Mouse (Mus musculus) layer of hippocampus, adult 9-11 months (tissue): ENCODE measurements around the gene Eef1akmt2.

Experiments used
- DNase-seq: peaks from one replicate; pipeline ENCODE4 v3.0.0; 2022

Eef1akmt2 gene

DNA sequence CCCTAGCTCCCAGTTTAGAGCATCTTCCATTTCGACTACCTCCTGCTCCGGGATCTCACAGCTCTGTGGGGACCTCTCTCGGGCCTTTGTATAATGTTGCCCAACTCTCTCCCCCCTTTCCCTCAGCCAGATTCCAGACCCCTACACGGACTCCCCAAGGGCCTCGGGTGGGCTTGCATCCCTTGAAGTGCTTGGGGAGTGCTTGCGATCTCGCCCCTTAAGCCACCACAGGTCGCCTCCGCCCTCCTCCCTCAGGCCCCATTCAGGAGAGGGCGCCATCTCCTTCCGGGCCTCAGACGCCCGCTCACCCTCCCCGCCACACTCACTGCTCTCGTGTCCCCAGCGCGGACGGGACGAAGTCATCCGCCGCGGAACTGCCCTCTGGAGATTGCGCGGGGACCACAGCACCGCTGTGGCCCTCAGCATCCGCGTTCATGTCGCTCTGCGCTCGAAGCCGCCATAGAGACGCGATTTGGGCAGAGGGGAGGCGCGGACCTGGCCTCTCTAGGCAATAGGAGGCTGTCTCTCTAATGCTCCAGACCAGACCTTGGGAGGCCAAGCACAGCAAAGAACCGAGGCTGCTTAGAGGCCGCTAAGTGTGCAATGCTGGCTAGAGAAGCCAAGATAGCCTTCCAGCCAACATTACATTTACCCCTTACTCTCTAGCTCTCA lies at the start of gene Eef1akmt2:
Eef1akmt2 (minus strand) TSS at position 501 of the 672 bp plus-strand sequence.
- peak; percentile 88 for DNase-seq

DNA sequence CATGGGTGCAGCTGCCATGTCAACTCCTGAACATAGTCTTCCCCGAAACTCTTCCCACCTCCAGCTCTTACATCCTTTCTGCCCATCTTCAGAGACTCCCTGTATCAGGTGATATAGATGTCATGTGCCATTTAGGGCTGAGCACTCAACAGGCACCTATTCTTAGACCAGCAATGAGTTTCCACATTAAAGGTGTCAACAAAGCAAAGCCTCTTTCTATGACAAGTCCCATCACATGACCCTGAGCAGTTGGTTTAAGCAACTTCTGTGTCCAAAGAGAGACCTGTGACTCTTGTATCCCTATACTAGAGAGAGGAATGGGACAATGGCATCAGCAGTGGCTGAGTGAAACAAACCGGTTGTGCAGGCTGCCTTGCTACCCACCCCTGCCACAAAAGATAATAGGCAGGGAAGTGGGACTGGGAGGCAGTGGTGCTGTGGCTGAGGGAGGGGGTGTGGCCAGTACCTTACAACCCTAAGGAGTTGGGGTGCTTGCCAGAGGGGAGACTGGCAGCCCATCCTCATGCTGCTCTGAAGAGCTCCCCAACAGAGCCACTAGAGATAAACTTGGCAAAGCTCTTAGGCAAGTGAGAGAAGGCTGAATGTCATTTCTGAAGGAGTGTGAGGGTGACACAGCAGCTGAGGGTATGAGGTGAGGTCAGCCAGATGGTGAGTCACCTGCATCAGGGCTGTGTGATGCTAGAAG lies 48.5 kb upstream of the Eef1akmt2 start:
- no peak for DNase-seq

DNA sequence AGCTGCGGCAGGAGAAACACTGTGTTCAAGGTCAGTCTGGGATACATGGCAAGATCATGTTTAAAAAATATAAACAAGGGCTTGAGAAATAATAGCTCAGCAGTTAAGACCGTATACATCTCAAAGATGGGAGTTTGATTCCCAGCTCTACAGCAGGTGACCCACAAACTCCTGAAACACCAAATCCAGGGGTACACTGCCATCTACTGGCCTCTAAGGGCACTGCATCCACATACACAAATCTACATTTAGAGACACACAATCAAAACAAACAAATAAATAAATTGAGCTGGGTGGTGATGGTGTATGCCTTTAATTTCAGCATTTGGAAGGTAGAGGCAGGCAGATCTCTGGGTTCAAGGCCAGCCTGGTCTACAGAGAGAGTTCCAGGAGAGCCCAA lies 45.8 kb upstream of the Eef1akmt2 start:
- DNase-seq = no peak

DNA sequence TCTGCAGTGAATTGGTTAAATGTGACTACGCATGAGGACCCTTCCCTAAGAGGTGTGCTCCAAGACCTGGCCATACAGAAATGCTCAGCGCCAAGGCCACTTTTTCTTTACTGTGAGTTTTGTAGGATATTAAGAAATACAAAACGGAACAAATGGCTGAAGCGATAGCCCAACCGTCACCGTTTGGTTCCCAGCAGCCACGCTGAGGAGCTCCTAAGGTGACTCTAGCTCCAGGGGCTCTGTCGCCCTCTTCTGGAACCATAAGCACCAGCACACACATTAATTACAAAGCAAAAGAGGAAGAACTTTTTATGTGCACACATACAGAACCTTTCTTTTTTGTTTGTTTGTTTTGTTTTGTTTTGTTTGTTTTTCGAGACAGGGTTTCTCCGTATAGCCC lies 44.8 kb upstream of the Eef1akmt2 start:
- no peak for DNase-seq

DNA sequence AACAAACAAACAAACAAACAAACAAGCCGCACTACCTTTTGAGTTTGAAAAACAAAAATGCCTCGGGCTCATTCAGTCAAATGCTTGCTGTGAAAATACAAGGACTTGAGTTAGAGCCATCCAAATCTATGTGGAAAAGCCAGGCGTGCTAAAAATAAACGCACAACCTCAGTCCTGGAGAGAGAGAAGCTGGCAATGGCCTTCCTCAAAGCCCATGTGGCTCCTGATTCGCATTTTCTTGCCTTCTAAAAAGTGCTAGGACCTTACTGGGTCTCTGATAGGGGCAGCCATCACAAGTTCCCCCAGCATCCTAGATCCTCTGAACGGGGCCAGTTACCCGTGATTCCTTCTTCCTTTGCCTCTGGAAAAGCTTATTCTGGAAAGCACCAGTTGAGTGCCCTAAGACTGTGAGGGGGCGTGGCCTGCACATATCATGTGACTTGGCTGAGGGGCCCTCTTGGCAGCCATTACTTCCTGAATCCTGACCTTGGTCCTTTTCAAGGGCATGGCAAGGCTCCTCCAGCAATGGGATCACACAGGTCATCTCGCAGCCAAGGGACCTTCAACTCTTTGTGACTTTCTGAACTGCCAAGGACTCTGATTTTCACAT lies 43.8 kb upstream of the Eef1akmt2 start:
- no peak for DNase-seq

DNA sequence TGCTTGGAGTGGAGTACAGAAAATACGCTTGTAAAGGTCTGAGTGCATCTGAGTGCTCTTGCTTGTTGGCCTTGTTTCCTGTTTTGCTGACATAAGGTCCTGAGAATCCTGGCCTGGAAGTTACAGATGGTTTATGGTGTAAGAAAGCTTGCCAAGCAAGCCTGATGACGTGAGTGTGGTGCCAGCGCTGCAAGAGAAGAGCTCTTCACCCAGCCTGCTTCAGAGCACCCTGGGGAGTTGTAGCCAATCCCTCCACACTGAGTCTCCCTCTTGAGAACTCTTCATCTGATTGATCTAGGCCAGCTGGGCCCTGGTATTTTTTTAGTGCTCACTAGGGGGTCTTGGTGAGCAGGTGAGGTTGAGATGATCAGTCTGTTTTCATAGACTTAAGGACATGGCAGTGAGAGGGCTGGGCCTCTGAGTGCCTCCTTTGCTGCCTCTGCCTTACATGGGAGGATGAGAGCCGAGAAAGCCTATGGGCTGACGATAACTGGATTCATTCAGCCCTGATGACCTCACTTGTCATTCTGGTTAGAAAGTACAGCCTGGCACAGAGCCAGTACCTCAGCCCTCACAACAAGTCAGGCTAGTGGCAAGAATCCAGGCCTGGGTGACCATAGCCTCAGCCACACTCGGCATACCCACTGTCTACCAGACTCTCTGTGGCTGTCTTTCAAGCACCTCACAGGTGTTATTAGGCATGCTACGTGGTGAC lies 42.5 kb upstream of the Eef1akmt2 start:
- peak; percentile 44 for DNase-seq

DNA sequence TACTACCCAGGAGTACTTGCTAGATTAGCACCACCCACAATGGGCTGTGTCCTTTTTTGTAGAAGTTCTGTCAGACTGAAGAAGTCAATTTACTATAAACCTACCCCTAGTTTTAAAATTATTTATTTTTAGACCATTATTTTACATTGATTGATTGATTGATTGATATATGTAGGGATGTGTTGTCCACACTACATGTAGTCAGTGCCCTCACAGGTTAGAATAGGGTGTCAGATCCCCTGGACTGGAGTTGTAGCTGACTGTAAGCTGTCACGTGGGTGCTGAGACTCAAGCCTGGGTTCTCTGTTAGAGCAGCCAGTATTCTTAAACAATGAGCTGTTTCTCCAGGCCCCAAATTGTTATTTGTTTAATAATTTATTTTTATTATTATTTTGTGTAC lies 40.9 kb upstream of the Eef1akmt2 start:
- no peak for DNase-seq

DNA sequence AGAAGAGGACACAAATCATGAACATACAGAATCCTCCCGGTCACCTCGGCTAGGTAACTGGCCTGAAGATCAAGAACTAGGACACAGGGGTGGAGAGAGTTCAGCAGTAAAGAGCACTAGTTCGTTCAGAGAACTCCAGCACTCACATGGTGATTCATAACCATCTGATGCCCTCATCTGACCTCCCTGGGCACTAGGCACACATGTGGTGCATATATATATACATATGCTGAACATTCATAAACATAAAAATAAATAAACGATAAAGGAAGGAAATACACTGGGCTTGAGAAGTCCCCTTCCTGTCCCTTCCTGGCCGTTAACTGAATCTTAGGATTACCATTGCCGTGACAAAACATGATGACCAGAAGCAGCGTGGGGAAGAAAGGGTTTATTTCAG lies 40.3 kb upstream of the Eef1akmt2 start:
- DNase-seq = no peak

DNA sequence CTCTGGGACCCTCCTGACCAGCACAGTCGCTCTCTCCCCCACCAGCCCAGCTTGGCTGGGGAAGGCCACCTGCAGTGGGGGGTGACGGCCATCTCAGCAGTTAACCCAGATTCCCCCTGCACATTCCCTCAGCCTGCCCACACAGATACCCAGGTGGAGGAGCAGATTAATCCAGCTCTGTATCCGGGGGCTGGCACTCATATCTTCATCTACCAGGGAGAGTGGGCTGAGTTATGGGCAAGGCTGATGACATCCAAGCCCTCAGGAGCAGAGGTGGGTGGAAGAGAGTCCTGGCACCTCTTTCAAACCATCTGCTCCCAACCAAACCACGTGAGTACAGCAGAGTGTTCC lies 39.8 kb upstream of the Eef1akmt2 start:
- DNase-seq = no peak

DNA sequence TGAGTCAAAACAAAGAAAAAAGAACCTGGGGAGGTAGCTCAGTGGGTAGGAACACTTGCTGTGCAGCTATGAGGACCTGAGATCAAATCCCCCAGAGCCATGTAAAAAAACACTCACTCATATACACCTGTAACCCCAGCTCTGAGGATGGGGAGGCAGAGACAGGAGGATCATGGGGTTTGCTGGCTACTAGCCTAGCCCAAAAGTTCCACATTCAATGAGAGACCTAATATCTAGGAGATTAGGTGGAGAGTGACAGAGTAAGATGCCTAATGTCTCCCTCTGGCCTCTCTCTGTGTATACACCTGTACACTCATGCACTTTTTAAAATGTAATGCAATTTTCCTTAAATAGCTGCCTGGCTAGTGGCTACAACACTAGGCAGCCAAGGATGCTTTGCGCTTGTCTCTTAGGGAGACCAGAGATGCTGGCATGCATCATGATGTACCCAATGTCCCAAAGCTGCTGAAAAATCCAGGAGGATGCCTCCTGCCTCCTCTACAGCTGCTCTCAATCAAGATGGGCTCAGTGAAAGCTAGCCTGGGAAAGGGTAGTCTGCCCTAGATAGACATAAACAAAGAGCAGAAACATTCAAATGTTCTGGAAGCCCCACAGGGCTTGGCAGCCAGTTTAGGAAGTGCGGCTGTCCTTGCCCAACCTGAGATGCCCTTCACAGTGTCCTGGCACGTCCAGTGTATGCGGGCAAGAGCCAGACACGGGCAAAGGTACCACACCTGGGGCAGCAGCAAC lies 39.3 kb upstream of the Eef1akmt2 start:
- DNase-seq = peak; percentile 44

DNA sequence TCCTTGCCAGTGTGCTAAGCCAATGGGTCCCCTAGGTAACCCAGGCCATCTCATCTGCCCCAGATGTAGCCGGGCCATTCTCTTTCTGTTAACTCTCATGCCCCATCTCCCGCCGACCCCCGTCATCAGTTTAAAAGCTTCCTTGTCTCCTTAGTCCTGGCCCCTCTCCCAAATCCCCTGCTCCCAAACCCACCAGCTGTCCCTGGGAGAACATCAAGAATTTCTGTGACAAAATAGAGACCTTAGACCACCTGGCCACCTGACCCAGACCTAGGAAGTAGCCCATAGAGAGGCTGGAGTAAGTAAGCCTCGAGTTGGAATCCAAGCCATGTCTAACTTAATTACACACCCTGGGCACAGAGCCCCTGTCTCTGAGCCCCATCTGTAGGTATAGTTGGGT lies 37.7 kb upstream of the Eef1akmt2 start:
- no peak for DNase-seq

DNA sequence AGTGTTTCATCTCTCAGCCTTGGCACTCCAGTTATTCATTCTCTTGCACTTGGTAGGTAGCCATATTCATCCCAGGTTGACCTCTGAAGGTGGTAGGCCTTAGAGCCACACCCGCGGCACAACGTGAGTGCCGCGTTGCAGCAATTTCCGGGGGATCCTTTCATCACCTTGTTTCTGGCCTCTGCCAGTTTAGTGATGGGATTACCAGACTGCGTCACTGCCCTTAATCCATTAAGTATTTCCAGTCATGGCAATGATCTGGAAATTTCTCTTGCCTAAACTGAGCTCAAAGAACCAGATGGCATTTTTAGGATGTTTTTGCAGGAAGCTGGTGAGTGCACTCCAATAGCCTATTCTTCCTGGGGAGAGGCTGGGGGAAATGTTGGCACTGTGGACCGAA lies 37.2 kb upstream of the Eef1akmt2 start:
- DNase-seq = no peak

DNA sequence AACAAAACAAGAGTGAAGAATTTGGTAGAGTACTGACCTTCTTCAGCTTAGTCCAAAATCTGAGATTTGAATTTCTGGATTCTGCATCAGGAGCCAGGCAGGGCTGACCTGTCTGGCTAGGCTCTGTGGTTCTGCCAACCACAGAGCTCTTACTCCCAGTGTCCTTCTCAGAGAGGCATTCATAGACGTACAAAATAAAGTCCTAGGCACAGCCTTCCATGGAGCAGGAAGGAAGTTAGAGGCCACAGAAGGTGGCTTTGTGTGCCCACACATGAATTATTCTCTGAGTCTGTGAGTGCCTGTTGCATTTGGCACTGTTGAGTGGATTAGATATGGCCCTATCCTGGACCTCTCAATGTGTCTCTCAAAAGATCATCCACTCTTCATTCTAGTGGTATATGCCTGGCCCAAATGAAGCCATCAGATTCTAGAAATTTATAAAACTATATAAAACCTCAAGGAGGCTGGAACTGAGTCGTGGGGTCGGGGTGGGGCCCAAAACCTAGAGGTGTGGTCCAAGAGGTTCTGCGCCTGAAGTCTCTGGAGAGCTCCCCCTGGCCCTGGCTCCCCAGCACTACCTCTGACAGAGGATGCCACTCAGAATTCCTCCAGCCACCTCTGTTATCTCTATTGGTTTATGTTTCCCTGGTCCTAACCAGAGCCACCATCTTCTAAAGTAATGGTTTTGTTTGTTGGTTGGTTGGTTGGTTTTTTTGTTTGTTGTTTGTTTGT lies 36.2 kb upstream of the Eef1akmt2 start:
- DNase-seq = no peak

DNA sequence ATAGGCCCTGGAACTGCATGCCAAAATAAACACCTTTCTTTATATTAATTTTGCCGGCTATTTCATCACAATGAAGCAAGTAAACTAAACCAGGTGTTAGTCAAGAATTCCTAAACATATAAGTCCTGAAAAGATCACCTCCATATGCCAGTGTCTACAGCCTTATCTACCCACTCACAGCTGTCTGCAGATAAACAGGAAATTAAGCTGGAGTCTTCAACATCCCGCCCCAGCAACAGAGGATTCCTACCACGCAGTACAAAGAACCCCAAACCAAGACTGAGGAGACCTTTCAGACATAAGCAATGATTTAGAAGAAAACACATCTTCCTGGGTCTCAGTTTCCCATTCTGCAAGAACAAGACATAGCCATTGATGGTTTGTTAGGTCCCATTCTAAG lies 35.6 kb upstream of the Eef1akmt2 start:
- no peak for DNase-seq

DNA sequence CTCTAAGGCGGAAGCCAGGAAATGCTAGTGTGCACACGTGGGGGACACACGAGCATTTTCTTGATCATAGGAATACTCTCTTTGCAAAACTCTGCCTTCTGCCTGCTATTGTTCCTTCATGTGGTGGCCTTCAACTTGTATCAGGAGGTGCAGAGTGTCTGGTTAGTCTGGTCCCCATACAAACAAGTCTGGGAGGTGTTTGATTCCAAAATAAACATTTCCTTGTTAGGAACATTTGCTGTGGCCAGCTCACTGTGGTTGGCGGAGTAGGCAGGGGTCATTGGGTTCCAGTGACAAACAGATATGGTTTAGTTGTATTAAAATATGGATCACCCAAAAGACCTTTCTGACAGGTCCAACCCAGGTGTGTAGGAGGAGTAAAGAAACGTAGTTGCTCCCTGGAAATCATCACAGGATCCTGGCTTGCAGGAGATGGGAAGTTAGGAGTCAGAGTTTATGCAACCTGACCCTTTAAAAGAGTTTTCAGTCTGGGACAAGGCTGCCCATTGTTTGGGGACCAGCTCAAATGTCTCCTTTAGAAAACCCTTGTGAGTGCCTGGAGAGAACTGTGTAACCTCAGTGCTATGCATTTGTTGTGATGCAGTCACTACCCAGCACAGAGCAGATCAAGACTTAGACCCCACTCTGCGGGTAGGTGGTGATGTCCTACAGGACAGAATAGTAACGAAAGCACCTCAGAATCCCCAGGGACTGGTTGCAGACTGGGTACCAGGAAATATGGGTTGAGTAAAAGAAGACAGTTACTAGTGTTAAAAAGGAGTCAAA lies 34.7 kb upstream of the Eef1akmt2 start:
- no peak for DNase-seq

DNA sequence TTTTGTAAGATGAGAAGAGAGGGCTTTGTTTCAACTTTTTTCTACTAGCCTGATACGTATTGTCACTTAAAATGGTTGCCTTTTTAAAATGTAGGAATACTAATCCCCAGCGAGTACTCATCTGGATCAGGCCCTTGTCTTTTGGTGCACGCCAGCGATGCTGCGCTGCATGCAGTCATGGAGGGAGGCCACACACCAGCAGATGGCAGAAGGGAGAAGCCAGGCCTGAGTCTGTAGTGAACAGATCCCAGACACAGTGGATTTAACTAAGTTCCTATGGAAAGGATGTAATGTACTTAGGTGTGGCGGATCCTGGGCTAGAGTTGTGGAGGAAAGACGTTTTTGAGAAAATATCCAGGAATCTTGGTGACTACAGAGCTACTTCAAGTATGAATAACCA lies 31.6 kb upstream of the Eef1akmt2 start:
- no peak for DNase-seq

DNA sequence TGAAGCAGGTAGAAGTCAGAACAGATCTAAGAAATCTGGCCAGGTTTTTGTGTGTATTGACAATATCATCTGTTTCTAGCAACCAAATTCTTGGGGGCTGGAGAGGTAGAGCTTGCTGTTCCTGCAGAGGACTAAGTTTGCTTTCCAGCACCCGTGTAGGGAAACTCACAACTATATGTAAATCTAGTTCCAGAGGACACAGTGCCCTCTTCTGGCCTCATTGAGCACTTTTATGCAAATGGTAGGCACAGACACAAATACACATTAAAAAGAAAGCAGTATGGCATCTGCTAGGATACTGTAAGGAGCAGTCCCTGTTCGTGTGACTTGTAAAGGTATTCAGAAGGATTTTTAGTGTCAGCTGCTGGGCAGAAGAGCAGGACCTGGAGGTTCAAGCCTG lies 29.9 kb upstream of the Eef1akmt2 start:
- DNase-seq = no peak

DNA sequence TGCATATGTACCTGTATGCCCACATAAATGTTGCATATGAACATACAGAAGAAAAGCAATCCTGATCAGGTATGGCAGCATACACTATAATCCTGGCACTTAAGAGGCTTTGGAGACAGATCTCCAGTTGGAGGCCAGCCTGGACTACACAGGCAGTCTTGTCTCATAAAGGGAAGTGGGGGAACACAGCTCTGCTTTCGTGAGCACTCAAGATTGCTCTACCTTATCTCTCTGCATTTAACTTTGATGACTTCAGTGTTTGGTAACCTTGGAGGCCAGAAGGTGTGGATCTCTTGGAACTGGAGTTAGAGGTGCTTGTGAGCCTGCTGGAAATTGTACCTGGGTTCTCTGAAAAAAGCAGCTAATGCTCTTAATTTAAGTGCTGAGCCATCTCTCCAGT lies 27.8 kb upstream of the Eef1akmt2 start:
- no peak for DNase-seq

DNA sequence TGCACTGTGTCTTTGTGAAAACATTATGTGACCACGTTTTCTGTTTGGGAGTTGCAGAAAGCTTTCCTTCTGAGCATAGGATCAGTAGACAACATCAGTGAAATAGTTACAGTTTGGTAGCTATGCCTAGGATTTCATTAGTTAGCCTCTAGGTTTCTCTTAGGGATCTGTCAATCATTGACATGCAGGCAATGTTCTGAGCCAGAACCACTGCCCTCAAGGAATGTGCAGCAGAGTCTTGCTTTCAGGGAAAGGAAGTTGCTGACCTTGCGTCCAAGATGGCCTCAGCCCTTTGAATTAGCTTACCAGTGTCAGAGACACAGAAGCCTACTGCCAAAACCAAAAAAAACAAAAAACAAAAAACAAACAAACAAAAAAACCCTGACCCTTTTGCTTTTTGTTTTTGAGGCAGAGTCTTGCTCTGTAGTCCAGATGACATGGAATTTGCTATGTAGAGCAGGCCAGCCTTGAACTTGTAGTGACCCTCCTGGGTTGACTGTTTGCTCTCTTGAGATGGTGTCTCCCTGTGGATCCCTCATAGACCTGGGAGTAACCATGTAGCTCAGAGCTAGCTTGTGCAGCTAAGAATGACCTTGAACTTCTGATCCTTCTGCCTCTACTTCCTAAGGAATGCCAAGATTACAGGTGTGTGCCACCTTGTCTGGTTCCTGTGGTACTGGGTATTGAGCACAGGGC lies 23.1 kb upstream of the Eef1akmt2 start:
- no peak for DNase-seq

DNA sequence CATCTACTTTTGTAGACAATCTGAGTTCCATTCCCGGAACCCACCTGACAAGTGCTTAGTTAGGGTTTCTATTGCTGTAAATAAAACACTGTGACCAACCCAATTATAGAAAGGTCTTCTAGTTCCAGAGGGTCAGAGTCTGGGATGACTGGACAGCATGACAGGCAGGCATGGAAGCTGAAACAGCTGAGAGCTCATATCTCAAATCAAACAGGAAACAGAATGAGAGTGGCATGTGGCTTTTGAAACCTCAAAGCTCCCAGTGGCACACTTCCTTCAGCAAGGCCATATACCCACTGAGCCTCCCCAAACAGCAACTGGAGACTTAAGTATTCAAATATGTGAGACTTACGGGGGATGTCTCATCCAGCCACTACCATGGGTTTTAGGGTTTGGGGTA lies 20.6 kb upstream of the Eef1akmt2 start:
- no peak for DNase-seq

DNA sequence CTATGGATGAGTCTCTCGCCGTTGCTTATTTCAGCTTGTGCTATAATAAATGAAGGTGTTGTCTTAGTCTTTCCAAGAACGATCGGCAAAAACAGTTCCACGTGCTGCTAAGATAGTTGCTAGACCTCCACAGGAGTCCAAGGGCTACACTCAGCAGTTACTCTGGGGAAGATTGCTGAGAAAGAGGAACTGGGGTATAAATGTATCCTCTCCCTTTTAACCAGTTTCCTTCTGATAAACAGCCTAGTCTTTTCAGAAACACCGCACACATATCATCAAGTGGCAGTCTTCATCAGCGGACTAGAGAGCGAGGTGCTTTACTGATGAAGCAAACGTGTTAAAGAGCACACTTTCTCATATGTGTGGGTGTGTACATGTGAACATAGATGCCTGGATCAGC lies 13.8 kb upstream of the Eef1akmt2 start:
- DNase-seq = no peak
